Mouse (Mus musculus) MEL (cell line): ENCODE results near the gene Cyp4x1. TPM values are rescaled to one million over a fixed set of nuclear protein-coding genes. Genes with fewer than 3 reads are reported as not detected.
A peak's percentile ranks its signal among the peaks of the same experiment; 100 is the strongest.

Experiments used
- DNase-seq: peaks from one replicate; pipeline ENCODE4 v3.0.0; 2011; ENCODE audit warnings: low read depth, low spot score
- H3K27ac ChIP-seq: 2 replicates; pipeline ENCODE4 v1.5.1; 2012; ENCODE audit warnings: low read depth, mild to moderate bottlenecking, control low read depth, low read length, moderate library complexity; ENCODE audit not compliant: control insufficient read depth
- H3K27me3 ChIP-seq, 2 experiments: fragments of 150-350 bp in 1 of 2; sonication (generic) in 1 of 2; 2 replicates each; pipeline ENCODE4 v1.6.1; 2012; ENCODE audit warnings: low read length in 2 of 2, mild to moderate bottlenecking in 2 of 2, improper control_type of control experiment in 1 of 2, moderate library complexity in 1 of 2; ENCODE audit not compliant: insufficient read depth in 2 of 2, control insufficient read depth in 1 of 2
- H3K36me3 ChIP-seq, 2 experiments: 2 replicates each; pipeline ENCODE4 v1.6.1; 2012 to 2014; ENCODE audit warnings: low read length in 2 of 2, improper control_type of control experiment in 1 of 2, inconsistent platforms in 1 of 2, mild to moderate bottlenecking in 1 of 2; ENCODE audit not compliant: insufficient read depth in 2 of 2, control insufficient read depth in 1 of 2
- H3K4me1 ChIP-seq, 2 experiments: fragments of 150-350 bp in 1 of 2; sonication (generic) in 1 of 2; 2 replicates each; pipeline ENCODE4 v1.6.1; 2012; ENCODE audit warnings: low read length in 2 of 2, improper control_type of control experiment in 1 of 2, mild to moderate bottlenecking in 1 of 2; ENCODE audit not compliant: insufficient read depth in 2 of 2, control insufficient read depth in 1 of 2
- H3K4me3 ChIP-seq, 2 experiments: fragments of 150-350 bp in 1 of 2; sonication (generic) in 1 of 2; 2 replicates each; pipeline ENCODE4 v1.5.1; 2012; ENCODE audit warnings: low read depth in 2 of 2, low read length in 2 of 2, mild to moderate bottlenecking in 2 of 2, moderate library complexity in 2 of 2, control low read depth in 1 of 2, improper control_type of control experiment in 1 of 2; ENCODE audit not compliant: control insufficient read depth in 1 of 2, insufficient read depth in 1 of 2
- H3K79me2 ChIP-seq: 2 replicates; pipeline ENCODE4 v1.6.1; 2012; ENCODE audit warnings: mild to moderate bottlenecking, low read length, moderate library complexity; ENCODE audit not compliant: control insufficient read depth, poor library complexity, insufficient read depth
- H3K9ac ChIP-seq: 2 replicates; pipeline ENCODE4 v1.6.1; 2012; ENCODE audit warnings: low read depth, mild to moderate bottlenecking, control low read depth, low read length, moderate library complexity; ENCODE audit not compliant: control insufficient read depth, poor library complexity, severe bottlenecking
- H3K9me3 ChIP-seq: fragments of 150-350 bp; sonication (generic); replicated peaks from 2 replicates; pipeline ENCODE4 v1.6.1; 2012; ENCODE audit warnings: mild to moderate bottlenecking, low read length, improper control_type of control experiment, moderate library complexity; ENCODE audit not compliant: insufficient read depth
- CTCF ChIP-seq, 3 experiments: IDR thresholded peaks in 2 of 3; conservative IDR thresholded peaks in 1 of 3; 2 replicates each; pipeline ENCODE4 v1.5.1; 2011 to 2012; ENCODE audit warnings: low read length in 3 of 3, low read depth in 2 of 3, mild to moderate bottlenecking in 2 of 3, improper control_type of control experiment in 1 of 3, inconsistent platforms in 1 of 3, mixed read lengths in 1 of 3, moderate library complexity in 1 of 3; ENCODE audit not compliant: control insufficient read depth in 1 of 3, insufficient read depth in 1 of 3, poor library complexity in 1 of 3, severe bottlenecking in 1 of 3
- GABPA ChIP-seq: IDR thresholded peaks from 2 replicates; pipeline ENCODE4 v1.6.1; 2012; ENCODE audit warnings: low read depth, mild to moderate bottlenecking, inconsistent platforms, low read length, improper control_type of control experiment, moderate library complexity
- HCFC1 ChIP-seq: IDR thresholded peaks from 2 replicates; pipeline ENCODE4 v1.6.1; 2012; ENCODE audit warnings: low read depth, mild to moderate bottlenecking, inconsistent platforms, low read length, improper control_type of control experiment, moderate library complexity
- JUND ChIP-seq: IDR thresholded peaks from 2 replicates; pipeline ENCODE4 v1.6.1; 2011; ENCODE audit warnings: low read depth, mild to moderate bottlenecking, improper control_type of control experiment, low read length
- KAT2A ChIP-seq: conservative IDR thresholded peaks from 2 replicates; pipeline ENCODE4 v1.6.1; 2012; ENCODE audit warnings: low read depth, low read length, improper control_type of control experiment, inconsistent platforms
- MAFK ChIP-seq: IDR thresholded peaks from 2 replicates; pipeline ENCODE4 v1.6.1; 2011; ENCODE audit warnings: low read depth, mild to moderate bottlenecking, low read length, improper control_type of control experiment, borderline replicate concordance
- MAZ ChIP-seq: IDR thresholded peaks from 2 replicates; pipeline ENCODE4 v1.6.1; 2012; ENCODE audit warnings: low read depth, mild to moderate bottlenecking, inconsistent platforms, low read length, improper control_type of control experiment
- MYB ChIP-seq: IDR thresholded peaks from 2 replicates; pipeline ENCODE4 v1.6.1; 2011; ENCODE audit warnings: mild to moderate bottlenecking, low read depth, low read length, improper control_type of control experiment
- MYC ChIP-seq: IDR thresholded peaks from 2 replicates; pipeline ENCODE4 v1.6.1; 2011; ENCODE audit warnings: low read depth, mild to moderate bottlenecking, low read length, improper control_type of control experiment, moderate library complexity
- POLR2AphosphoS2 ChIP-seq: IDR thresholded peaks from 2 replicates; pipeline ENCODE4 v1.6.1; 2011; ENCODE audit warnings: low read length, improper control_type of control experiment
- POLR2AphosphoS5 ChIP-seq: IDR thresholded peaks from 2 replicates; pipeline ENCODE4 v1.6.1; 2012; ENCODE audit warnings: low read depth, borderline replicate concordance, mild to moderate bottlenecking, inconsistent platforms, low read length, moderate library complexity, mixed read lengths
- RAD21 ChIP-seq: IDR thresholded peaks from 2 replicates; pipeline ENCODE4 v1.6.1; 2011; ENCODE audit warnings: mild to moderate bottlenecking, low read depth, low read length, improper control_type of control experiment
- SMC3 ChIP-seq: IDR thresholded peaks from 2 replicates; pipeline ENCODE4 v1.6.1; 2011; ENCODE audit warnings: low read depth, low read length, improper control_type of control experiment
- TAL1 ChIP-seq: IDR thresholded peaks from 2 replicates; pipeline ENCODE4 v1.6.1; 2012; ENCODE audit warnings: mild to moderate bottlenecking, inconsistent platforms, low read length, moderate library complexity, mixed read lengths
- TCF12 ChIP-seq: IDR thresholded peaks from 2 replicates; pipeline ENCODE4 v1.6.1; 2014; ENCODE audit warnings: low read depth, mild to moderate bottlenecking, inconsistent platforms, low read length, improper control_type of control experiment, moderate library complexity
- USF1 ChIP-seq: IDR thresholded peaks from 2 replicates; pipeline ENCODE4 v1.6.1; 2014; ENCODE audit warnings: low read depth, mild to moderate bottlenecking, inconsistent platforms, low read length, improper control_type of control experiment, moderate library complexity
- USF2 ChIP-seq, 2 experiments: IDR thresholded peaks; 2 replicates each; pipeline ENCODE4 v1.6.1; 2011 to 2012; ENCODE audit warnings: improper control_type of control experiment in 2 of 2, low read length in 2 of 2, borderline replicate concordance in 1 of 2, inconsistent platforms in 1 of 2, low read depth in 1 of 2, mild to moderate bottlenecking in 1 of 2; ENCODE audit not compliant: insufficient read depth in 1 of 2
- ZC3H11A ChIP-seq: IDR thresholded peaks from 2 replicates; pipeline ENCODE4 v1.6.1; 2012; ENCODE audit warnings: low read depth, mild to moderate bottlenecking, inconsistent platforms, low read length, improper control_type of control experiment
- ZMIZ1 ChIP-seq: IDR thresholded peaks from 2 replicates; pipeline ENCODE4 v1.6.1; 2012; ENCODE audit warnings: low read depth, mild to moderate bottlenecking, inconsistent platforms, low read length, improper control_type of control experiment, moderate library complexity
- polyA plus RNA-seq, 2 experiments: library from polyadenylated mRNA; stranded (reverse) in 1 of 2; unstranded in 1 of 2; fragments of >175 nt in 1 of 2; fragments of >200 nt in 1 of 2; gene quantifications; 2 replicates each; pipeline versions ENCODE4 v1.2.1 to v1.2.4; 2012; ENCODE audit warnings: low replicate concordance in 2 of 2, low read depth in 1 of 2; ENCODE audit not compliant: insufficient read length in 2 of 2, insufficient read depth in 1 of 2, missing spikeins in 1 of 2
- total RNA-seq: library from RNA; depleted of rRNA; stranded (reverse); fragments of 300-350 nt; gene quantifications from 2 replicates; pipeline ENCODE4 v1.2.3, GENCODE M21; 2012

The Cyp4x1 gene
- total and polyA plus RNA-seq, 3 experiments: 0.04 to 0.47 TPM; not detected in 1

DNA sequence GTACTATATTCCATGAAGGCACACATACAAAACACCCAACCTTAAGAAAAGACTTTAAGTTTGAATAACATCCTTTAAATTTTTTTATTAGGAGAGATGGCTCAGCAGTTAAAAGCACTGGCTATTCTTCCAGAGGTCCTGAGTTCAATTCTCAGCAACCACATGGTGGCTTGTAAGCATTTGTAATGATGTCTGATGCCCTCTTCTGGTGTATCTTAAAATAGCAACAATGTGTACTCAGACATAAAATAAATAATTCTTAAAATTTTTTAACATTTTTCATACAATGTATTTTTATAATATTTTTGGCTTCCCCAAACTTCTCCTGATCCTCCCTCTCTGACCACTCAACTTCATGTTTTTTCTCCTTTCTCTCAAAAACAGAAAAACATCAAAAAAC lies 9.4 kb downstream of the Cyp4x1 start:
- Histone ChIP-seq H3K4me3 (no peak overlapping the region), H3K36me3 (no peaks in the 10 kb centered on the region), H3K9me3 (no peaks in the 10 kb centered on the region), H3K9ac (no peak overlapping the region), H3K27ac (no peak overlapping the region), H3K27me3 (no peaks in the 10 kb centered on the region; a peak in 1 of 4 replicates), H3K79me2 (no peaks in the 10 kb centered on the region), H3K4me1 (peaks cover 0 to 3% of the 10 kb centered on the region in 2 experiments; a peak in 2 of 4 replicates)
- DNase-seq: peak; percentile 61
- TF ChIP-seq ZC3H11A: 0 out of 2 replicates have a peak, but pooled peaks have one; percentile 9
- no peak for TF ChIP-seq ZMIZ1
- TF ChIP-seq RAD21: peak; percentile 52
- TF ChIP-seq MYC: peak; percentile 80; the same call in 1 of the 2 replicates
- peak in 2 of 3 experiments; percentile 39 to 54 for TF ChIP-seq CTCF (IDR thresholded peaks at IDR 0.05 in 2 of 3, conservative IDR thresholded peaks at IDR 0.05 in 1 of 3; ENCODE audit: control insufficient read depth in 1 of 3, insufficient read depth in 1 of 3, low read depth in 2 of 3, low read length in 3 of 3, poor library complexity in 1 of 3, severe bottlenecking in 1 of 3)
- TF ChIP-seq SMC3: peak; percentile 47

DNA sequence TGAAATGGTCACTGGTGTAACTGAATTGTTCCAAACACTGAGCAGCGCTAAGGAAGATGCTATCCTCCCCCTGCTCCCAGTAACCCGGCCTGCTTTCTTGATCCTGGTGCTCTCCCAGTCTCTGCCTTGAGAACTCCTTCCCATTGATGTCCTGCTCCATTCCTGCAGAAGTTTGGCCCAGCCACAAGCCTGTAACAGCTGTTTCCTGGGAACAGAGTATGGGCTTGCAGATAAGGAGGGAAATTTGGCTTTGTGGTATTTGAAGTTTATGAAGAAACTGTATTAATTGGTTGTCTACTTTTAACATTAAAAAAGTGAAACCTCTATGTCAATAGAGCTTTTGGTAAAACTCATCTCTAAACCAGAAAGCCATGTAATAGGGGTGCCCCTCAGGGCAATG lies 10.6 kb downstream of the Cyp4x1 start:
- Histone ChIP-seq H3K27ac (no peak overlapping the region), H3K27me3 (no peaks in the 10 kb centered on the region; a peak in 1 of 4 replicates), H3K9me3 (no peaks in the 10 kb centered on the region), H3K9ac (no peak overlapping the region), H3K4me3 (no peak overlapping the region), H3K4me1 (peaks cover 0 to 3% of the 10 kb centered on the region in 2 experiments; a peak in 2 of 4 replicates), H3K36me3 (no peaks in the 10 kb centered on the region), H3K79me2 (no peaks in the 10 kb centered on the region)
- no peak for DNase-seq
- TF ChIP-seq GABPA (no peak), MYB (no peak), TAL1 (peak; percentile 22; the same call in 1 of the 2 replicates), POLR2AphosphoS2 (no peak), KAT2A (no peak), USF1 (no peak), TCF12 (peak; percentile 18; the same call in 1 of the 2 replicates), POLR2AphosphoS5 (no peak), RAD21 (no peak)

GRCm38 (mm10) chr4:115121608-115122007 lies 12.5 kb downstream of the Cyp4x1 start:
- no peaks in the 10 kb centered on the region; a peak in 1 of 4 replicates for H3K27me3 ChIP-seq
- H3K4me3 ChIP-seq: no peak overlapping the region
- no peaks in the 10 kb centered on the region for H3K36me3 ChIP-seq
- DNase-seq: no peak
- no peak for TF ChIP-seq JUND
- no peak for TF ChIP-seq SMC3
- TF ChIP-seq MAFK: no peak
- no peak for TF ChIP-seq MAZ
- no peak for TF ChIP-seq TAL1
- TF ChIP-seq USF2 (IDR thresholded peaks at IDR 0.05; ENCODE audit: borderline replicate concordance in 1 of 2, insufficient read depth in 1 of 2, low read depth in 1 of 2, low read length in 2 of 2): no peak
- TF ChIP-seq MYB: no peak
- no peak for TF ChIP-seq HCFC1
- TF ChIP-seq ZC3H11A: no peak
- no peak for TF ChIP-seq ZMIZ1
- H3K79me2 ChIP-seq: no peaks in the 10 kb centered on the region
- H3K27ac ChIP-seq: no peak overlapping the region
- H3K4me1 ChIP-seq: peaks cover 0 to 3% of the 10 kb centered on the region in 2 experiments; a peak in 2 of 4 replicates
- no peak overlapping the region for H3K9ac ChIP-seq
- no peaks in the 10 kb centered on the region for H3K9me3 ChIP-seq
